Mouse (Mus musculus) liver, postnatal 0 days (tissue): Measurements from ENCODE around the gene Rbfox2.

ENCODE experiments used
- CTCF ChIP-seq: sonication (generic); IDR thresholded peaks from 2 replicates; pipeline ENCODE4 v1.5.1; 2016; ENCODE audit warnings: antibody characterized with exemption, low read depth
- EP300 ChIP-seq: IDR thresholded peaks from 2 replicates; pipeline ENCODE4 v1.6.1; 2016; ENCODE audit warnings: antibody characterized with exemption, low read depth, mild to moderate bottlenecking

GRCm38 (mm10) chr15:77271285-77271684, 35.5 kb downstream of the Rbfox2 start:
- TF ChIP-seq CTCF = no peak
- TF ChIP-seq EP300 = no peak
